Mouse (Mus musculus) liver, postnatal 0 days (tissue): ENCODE results near the gene Phb.

Experiments
- CTCF ChIP-seq: sonication (generic); IDR thresholded peaks from 2 replicates; pipeline ENCODE4 v1.5.1; 2016; ENCODE audit warnings: antibody characterized with exemption, low read depth
- EP300 ChIP-seq: IDR thresholded peaks from 2 replicates; pipeline ENCODE4 v1.6.1; 2016; ENCODE audit warnings: antibody characterized with exemption, low read depth, mild to moderate bottlenecking

- TF ChIP-seq CTCF (no peak), EP300 (no peak)
Observed at GRCm38 (mm10) chr11:95712563-95713224, 45.9 kb downstream of the Phb start, which contains the start of gene Zfp652.
